Mouse (Mus musculus): ENCODE measurements at regions not wholly inside any gene's neighbourhood (a gene's known extent, or its start where the extent isn't known, plus 50 kb on each side); places are given as distances from the start of the nearest gene placed in this dataset.

DNA sequence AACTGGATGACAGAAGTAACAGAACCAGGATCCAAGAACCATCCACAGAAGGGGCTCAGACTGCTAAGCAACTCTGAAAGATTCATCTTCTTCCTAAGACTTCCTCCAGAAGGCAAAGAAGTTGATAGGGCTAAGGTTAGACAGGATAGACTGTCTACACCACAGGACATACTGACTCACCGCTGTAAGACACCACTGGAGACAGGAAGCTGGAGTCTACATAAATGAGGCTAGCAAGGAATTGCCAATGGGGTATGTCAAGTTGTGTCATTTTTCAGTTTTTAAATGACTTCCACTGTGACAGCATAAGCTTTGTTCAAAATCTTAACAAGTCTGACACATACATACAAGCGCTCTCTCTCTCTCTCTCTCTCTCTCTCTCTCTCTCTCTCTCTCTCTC is 645.4 kb upstream of the Gm10131 start:
- Histone ChIP-seq H3K4me3 (ENCODE audit: low read depth, low read length) (no peak overlapping the region), H3K4me2 (ENCODE audit: low read depth, low read length) (no peak overlapping the region), H3K36me3 (ENCODE audit: control insufficient read depth, insufficient read depth, low read length) (no peaks in the 10 kb centered on the region), H3K9me3 (ENCODE audit: control insufficient read depth, low read length) (no peaks in the 10 kb centered on the region), H3K4me1 (ENCODE audit: control insufficient read depth, insufficient read depth, low read length) (peaks cover 3% of the 10 kb centered on the region; the same call in 1 of the 2 replicates), H3K9ac (replicated peaks; ENCODE audit: low read depth, low read length) (no peak overlapping the region), H3K27me3 (ENCODE audit: control insufficient read depth, insufficient read depth, low read length) (no peaks in the 10 kb centered on the region), H3K27ac (ENCODE audit: low read depth, low read length) (no peak overlapping the region)
- 100% methylated on average over 2 of the region's 2 CpGs for WGBS
- no peak for ATAC-seq (ENCODE audit: low read depth)

DNA sequence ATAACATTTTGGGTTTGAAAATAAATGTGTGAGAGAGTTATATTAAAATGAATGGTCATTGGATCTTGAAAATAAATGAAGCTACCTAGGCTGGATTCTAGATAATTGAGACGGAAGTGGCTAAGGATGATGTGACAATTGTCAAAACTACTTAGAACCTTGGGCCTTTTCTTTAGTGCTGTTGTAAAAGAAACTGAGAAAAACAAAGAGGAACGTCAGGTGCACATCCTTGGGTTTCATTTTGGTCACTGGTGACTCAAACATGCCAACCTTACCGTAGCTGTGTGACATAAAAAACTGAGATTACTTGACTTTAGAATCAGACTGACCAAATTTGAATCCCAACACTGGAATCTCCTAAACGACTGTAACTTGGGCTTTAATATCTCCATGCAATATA is 644.6 kb upstream of the Gm10131 start:
- Histone ChIP-seq H3K36me3 (ENCODE audit: control insufficient read depth, insufficient read depth, low read length) (no peaks in the 10 kb centered on the region), H3K9ac (replicated peaks; ENCODE audit: low read depth, low read length) (no peak overlapping the region), H3K27ac (ENCODE audit: low read depth, low read length) (no peak overlapping the region), H3K9me3 (ENCODE audit: control insufficient read depth, low read length) (no peaks in the 10 kb centered on the region), H3K4me2 (ENCODE audit: low read depth, low read length) (no peak overlapping the region), H3K27me3 (ENCODE audit: control insufficient read depth, insufficient read depth, low read length) (no peaks in the 10 kb centered on the region), H3K4me3 (ENCODE audit: low read depth, low read length) (no peak overlapping the region), H3K4me1 (ENCODE audit: control insufficient read depth, insufficient read depth, low read length) (peaks cover 3% of the 10 kb centered on the region; the same call in 1 of the 2 replicates)
- WGBS: 87% methylated on average over 4 of the region's 4 CpGs
- ATAC-seq (ENCODE audit: low read depth): no peak

DNA sequence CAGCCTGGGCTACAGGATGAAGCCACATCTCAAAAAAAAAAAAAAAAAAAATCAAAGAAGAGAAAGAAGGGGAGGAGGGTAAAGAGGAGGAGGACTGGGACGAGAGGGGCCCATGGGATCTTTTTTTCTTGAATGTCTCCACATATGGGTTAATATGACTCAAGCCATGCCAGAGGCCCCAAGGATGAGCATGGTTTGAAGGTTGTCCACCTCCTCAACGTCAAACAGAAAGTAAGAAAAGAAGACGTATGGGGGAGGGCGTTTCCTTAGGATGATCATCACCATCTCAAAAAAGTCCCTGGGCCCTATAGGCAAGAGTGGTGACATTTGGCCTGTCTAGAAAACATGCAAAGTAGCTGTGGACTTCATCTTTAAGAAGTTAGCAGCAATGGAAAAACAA is 643.9 kb upstream of the Gm10131 start:
- no peaks in the 10 kb centered on the region for H3K27me3 ChIP-seq (ENCODE audit: control insufficient read depth, insufficient read depth, low read length)
- H3K9ac ChIP-seq (replicated peaks; ENCODE audit: low read depth, low read length): no peak overlapping the region
- no peaks in the 10 kb centered on the region for H3K9me3 ChIP-seq (ENCODE audit: control insufficient read depth, low read length)
- H3K27ac ChIP-seq (ENCODE audit: low read depth, low read length): no peak overlapping the region
- no peak overlapping the region for H3K4me2 ChIP-seq (ENCODE audit: low read depth, low read length)
- H3K4me1 ChIP-seq (ENCODE audit: control insufficient read depth, insufficient read depth, low read length): peaks cover 3% of the 10 kb centered on the region; the same call in 1 of the 2 replicates
- WGBS: 95% methylated on average over 4 of the region's 4 CpGs
- ATAC-seq (ENCODE audit: low read depth): no peak
- H3K4me3 ChIP-seq (ENCODE audit: low read depth, low read length): no peak overlapping the region
- H3K36me3 ChIP-seq (ENCODE audit: control insufficient read depth, insufficient read depth, low read length): no peaks in the 10 kb centered on the region

DNA sequence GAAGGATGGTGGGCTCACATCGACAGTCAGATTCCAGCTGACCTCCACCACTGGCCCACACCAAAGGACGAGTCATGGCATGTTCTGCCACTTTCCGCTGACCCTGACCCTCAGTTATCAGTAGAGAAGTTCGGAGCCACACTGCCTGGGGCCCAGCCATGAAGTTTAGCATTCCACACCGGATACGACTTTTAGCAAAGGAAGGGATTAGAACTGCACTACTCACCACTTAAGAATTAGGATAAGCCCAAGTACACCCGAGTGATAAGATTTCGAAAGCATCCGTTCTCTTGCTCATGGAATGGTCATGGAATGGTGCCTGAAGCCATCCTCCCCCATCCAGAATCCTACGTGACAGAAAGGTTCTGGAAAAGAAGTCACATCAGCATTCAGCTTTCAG is 641.5 kb upstream of the Gm10131 start:
- no peaks in the 10 kb centered on the region for H3K36me3 ChIP-seq (ENCODE audit: control insufficient read depth, insufficient read depth, low read length)
- H3K27ac ChIP-seq (ENCODE audit: low read depth, low read length): no peak overlapping the region
- no peak overlapping the region for H3K4me2 ChIP-seq (ENCODE audit: low read depth, low read length)
- H3K4me3 ChIP-seq (ENCODE audit: low read depth, low read length): no peak overlapping the region
- WGBS: 84% methylated on average over 10 of the region's 10 CpGs
- no peaks in the 10 kb centered on the region for H3K27me3 ChIP-seq (ENCODE audit: control insufficient read depth, insufficient read depth, low read length)
- H3K9me3 ChIP-seq (ENCODE audit: control insufficient read depth, low read length): no peaks in the 10 kb centered on the region
- no peak for ATAC-seq (ENCODE audit: low read depth)
- H3K4me1 ChIP-seq (ENCODE audit: control insufficient read depth, insufficient read depth, low read length): no peaks in the 10 kb centered on the region
- H3K9ac ChIP-seq (replicated peaks; ENCODE audit: low read depth, low read length): no peak overlapping the region

DNA sequence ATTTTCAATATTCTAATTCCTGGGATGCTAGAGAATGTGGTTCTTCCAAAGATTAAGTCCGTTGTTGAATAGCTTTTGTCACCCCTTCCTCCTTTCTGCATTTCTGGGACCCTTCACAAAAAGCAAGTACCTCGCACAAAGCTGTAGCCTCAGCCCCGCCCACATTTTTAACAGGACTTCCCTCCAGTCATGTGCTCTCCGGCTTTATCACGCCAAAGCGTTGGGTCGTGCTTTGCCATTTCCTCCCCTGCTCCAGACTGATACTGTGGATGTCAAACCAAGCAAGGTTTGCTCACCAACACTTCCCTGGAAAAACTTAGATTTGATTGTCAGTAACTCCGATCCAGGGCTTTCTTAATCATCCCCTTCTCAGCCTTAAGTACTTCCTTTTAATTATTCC is 637.0 kb upstream of the Gm10131 start:
- Histone ChIP-seq H3K27ac (ENCODE audit: low read depth, low read length) (no peak overlapping the region), H3K9ac (replicated peaks; ENCODE audit: low read depth, low read length) (no peak overlapping the region), H3K4me2 (ENCODE audit: low read depth, low read length) (no peak overlapping the region), H3K4me3 (ENCODE audit: low read depth, low read length) (no peak overlapping the region), H3K4me1 (ENCODE audit: control insufficient read depth, insufficient read depth, low read length) (no peaks in the 10 kb centered on the region), H3K36me3 (ENCODE audit: control insufficient read depth, insufficient read depth, low read length) (no peaks in the 10 kb centered on the region), H3K27me3 (ENCODE audit: control insufficient read depth, insufficient read depth, low read length) (no peaks in the 10 kb centered on the region), H3K9me3 (ENCODE audit: control insufficient read depth, low read length) (no peaks in the 10 kb centered on the region)
- no peak for ATAC-seq (ENCODE audit: low read depth)
- WGBS: 70% methylated on average over 8 of the region's 8 CpGs

DNA sequence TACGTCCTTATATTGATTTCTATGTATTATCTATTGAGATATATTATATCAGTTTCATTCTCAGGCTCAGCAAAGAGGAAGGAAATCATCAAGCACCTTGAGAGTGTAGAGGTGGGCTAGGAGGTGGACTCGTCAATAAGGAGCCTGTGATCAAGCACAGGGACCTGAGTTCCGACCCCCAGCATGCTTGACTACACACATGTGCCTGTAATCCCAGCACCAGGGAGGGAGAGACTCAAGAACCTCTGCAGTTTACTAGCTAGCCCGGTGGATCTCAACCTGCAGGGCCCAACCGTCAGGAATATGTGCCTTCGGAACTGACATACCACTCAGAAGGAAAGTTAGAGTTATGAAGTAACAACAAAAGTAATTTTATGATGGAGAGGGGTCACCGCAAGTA is 634.2 kb upstream of the Gm10131 start:
- H3K27me3 ChIP-seq (ENCODE audit: control insufficient read depth, insufficient read depth, low read length): no peaks in the 10 kb centered on the region
- no peaks in the 10 kb centered on the region for H3K4me1 ChIP-seq (ENCODE audit: control insufficient read depth, insufficient read depth, low read length)
- H3K9me3 ChIP-seq (ENCODE audit: control insufficient read depth, low read length): no peaks in the 10 kb centered on the region
- WGBS: 92% methylated on average over 7 of the region's 7 CpGs
- no peak overlapping the region for H3K4me2 ChIP-seq (ENCODE audit: low read depth, low read length)
- no peak overlapping the region for H3K9ac ChIP-seq (replicated peaks; ENCODE audit: low read depth, low read length)
- no peaks in the 10 kb centered on the region for H3K36me3 ChIP-seq (ENCODE audit: control insufficient read depth, insufficient read depth, low read length)
- no peak overlapping the region for H3K27ac ChIP-seq (ENCODE audit: low read depth, low read length)
- no peak overlapping the region for H3K4me3 ChIP-seq (ENCODE audit: low read depth, low read length)
- ATAC-seq (ENCODE audit: low read depth): no peak

DNA sequence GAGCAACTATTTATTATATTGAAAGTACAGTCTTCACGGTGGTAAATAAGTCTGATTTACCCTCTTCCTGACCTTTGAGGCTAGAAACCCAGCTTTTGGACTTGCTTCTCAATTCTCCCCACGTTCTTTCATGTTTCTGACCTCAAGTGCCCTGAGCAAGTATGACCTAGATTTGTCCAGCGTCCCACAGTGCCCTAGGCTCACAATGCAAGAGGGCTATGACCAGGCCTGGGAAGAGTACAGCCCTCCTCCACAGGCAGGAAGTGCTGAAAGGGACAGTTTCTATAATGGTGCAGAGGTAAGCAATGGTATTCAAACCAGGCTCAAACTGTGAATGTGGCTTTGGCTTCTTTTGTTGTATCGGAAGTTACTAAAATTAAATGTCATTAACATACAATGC is 633.1 kb upstream of the Gm10131 start:
- 64% methylated on average over 4 of the region's 4 CpGs for WGBS
- H3K27ac ChIP-seq (ENCODE audit: low read depth, low read length): no peak overlapping the region
- H3K4me3 ChIP-seq (ENCODE audit: low read depth, low read length): no peak overlapping the region
- no peak for ATAC-seq (ENCODE audit: low read depth)
- no peak overlapping the region for H3K4me2 ChIP-seq (ENCODE audit: low read depth, low read length)
- no peak overlapping the region for H3K9ac ChIP-seq (replicated peaks; ENCODE audit: low read depth, low read length)
- no peaks in the 10 kb centered on the region for H3K27me3 ChIP-seq (ENCODE audit: control insufficient read depth, insufficient read depth, low read length)
- no peaks in the 10 kb centered on the region for H3K9me3 ChIP-seq (ENCODE audit: control insufficient read depth, low read length)
- no peaks in the 10 kb centered on the region for H3K36me3 ChIP-seq (ENCODE audit: control insufficient read depth, insufficient read depth, low read length)
- no peaks in the 10 kb centered on the region for H3K4me1 ChIP-seq (ENCODE audit: control insufficient read depth, insufficient read depth, low read length)

DNA sequence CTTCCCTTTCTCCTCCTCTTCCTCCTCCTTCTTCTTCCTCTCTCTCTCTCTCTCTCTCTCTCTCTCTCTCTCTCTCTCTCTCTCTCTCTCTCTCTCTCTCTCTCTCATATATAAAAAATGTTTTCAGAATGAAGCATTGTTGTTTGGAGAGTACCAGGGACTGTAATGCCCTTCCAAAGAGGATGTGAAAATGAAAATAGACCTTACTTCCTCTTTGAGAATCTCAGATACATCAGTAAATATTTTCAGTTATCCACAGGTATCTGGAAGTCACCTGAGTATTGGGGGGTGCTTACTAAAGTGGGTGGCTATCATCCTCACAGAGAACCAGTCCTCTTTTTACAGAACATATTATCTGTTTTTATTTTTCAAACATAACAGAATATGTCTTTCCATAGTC is 632.6 kb upstream of the Gm10131 start:
- Histone ChIP-seq H3K4me1 (ENCODE audit: control insufficient read depth, insufficient read depth, low read length) (no peaks in the 10 kb centered on the region), H3K9ac (replicated peaks; ENCODE audit: low read depth, low read length) (no peak overlapping the region), H3K4me3 (ENCODE audit: low read depth, low read length) (no peak overlapping the region), H3K36me3 (ENCODE audit: control insufficient read depth, insufficient read depth, low read length) (no peaks in the 10 kb centered on the region), H3K27me3 (ENCODE audit: control insufficient read depth, insufficient read depth, low read length) (no peaks in the 10 kb centered on the region), H3K27ac (ENCODE audit: low read depth, low read length) (no peak overlapping the region), H3K9me3 (ENCODE audit: control insufficient read depth, low read length) (no peaks in the 10 kb centered on the region), H3K4me2 (ENCODE audit: low read depth, low read length) (no peak overlapping the region)
- no peak for ATAC-seq (ENCODE audit: low read depth)

DNA sequence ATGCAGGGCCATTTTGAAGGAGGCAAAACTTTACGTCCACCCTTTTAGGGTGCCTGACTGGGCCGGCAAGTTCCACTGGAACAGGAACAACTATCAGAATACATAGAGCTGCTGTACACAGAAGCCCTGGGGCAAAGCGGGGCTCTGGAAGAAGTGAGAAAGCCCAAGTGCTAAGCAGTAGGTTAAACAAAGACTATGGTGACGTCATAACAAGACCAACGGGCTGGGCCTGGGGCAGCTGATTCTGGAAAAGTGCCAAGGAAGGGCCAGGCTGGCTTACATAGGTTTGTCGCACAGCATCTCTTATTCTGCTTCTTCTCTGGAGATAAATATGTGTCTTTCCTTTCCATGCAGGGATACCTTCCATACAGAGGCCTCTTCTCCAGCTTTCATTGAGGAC is 631.6 kb upstream of the Gm10131 start:
- Histone ChIP-seq H3K36me3 (ENCODE audit: control insufficient read depth, insufficient read depth, low read length) (no peaks in the 10 kb centered on the region), H3K27me3 (ENCODE audit: control insufficient read depth, insufficient read depth, low read length) (no peaks in the 10 kb centered on the region), H3K27ac (ENCODE audit: low read depth, low read length) (no peak overlapping the region), H3K9me3 (ENCODE audit: control insufficient read depth, low read length) (no peaks in the 10 kb centered on the region), H3K4me1 (ENCODE audit: control insufficient read depth, insufficient read depth, low read length) (no peaks in the 10 kb centered on the region), H3K4me3 (ENCODE audit: low read depth, low read length) (no peak overlapping the region), H3K9ac (replicated peaks; ENCODE audit: low read depth, low read length) (no peak overlapping the region), H3K4me2 (ENCODE audit: low read depth, low read length) (no peak overlapping the region)
- ATAC-seq (ENCODE audit: low read depth): no peak
- WGBS: 48% methylated on average over 6 of the region's 6 CpGs

DNA sequence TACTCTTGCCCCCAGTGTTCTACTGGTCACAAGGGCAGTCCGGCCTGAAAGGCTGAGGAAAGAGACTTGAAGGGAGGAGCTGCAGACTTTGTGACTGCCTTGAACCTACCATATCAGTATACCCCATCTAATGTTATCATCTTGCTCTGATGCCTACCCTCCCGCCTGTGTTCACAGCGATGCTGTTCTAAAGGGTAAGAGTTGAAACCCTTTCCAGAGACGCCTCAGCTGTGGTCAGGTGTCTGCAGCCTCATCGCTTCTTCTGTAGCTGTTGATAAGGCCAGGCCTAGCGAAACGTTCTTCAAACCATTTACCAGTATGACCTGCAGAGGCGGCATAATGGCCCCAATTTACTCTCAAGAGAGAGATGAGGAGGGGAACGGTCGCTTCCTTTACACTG is 629.3 kb upstream of the Gm10131 start:
- no peaks in the 10 kb centered on the region for H3K4me1 ChIP-seq (ENCODE audit: control insufficient read depth, insufficient read depth, low read length)
- ATAC-seq (ENCODE audit: low read depth): no peak
- H3K9ac ChIP-seq (replicated peaks; ENCODE audit: low read depth, low read length): no peak overlapping the region
- H3K27me3 ChIP-seq (ENCODE audit: control insufficient read depth, insufficient read depth, low read length): no peaks in the 10 kb centered on the region
- no peak overlapping the region for H3K4me2 ChIP-seq (ENCODE audit: low read depth, low read length)
- no peaks in the 10 kb centered on the region for H3K36me3 ChIP-seq (ENCODE audit: control insufficient read depth, insufficient read depth, low read length)
- H3K27ac ChIP-seq (ENCODE audit: low read depth, low read length): no peak overlapping the region
- no peak overlapping the region for H3K4me3 ChIP-seq (ENCODE audit: low read depth, low read length)
- no peaks in the 10 kb centered on the region for H3K9me3 ChIP-seq (ENCODE audit: control insufficient read depth, low read length)
- 69% methylated on average over 10 of the region's 10 CpGs for WGBS

Measured in neural tube, embryonic 14.5 days (tissue).